22 mouse cellular contexts compared by ENCODE assay signal in the genomic region with DNA sequence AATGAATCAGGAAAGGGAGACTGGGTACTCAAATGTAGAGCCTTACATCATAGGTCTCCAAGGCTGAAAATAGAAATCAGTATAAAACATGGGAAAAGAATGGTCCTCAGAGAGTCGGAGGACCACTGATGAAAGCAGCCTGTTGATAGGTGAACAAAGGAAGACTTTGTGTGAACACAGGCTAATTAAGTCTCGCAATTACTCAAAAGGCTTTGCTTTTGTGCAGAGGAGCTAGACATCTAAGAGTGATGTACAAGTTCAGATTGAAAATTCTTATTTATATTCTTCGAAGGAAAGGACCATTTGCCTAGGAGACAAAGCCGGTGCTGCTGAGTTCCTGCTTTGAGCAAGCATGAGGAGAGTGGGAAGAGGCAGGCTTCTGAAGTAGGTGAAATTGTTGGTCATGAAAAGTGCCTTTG.
DNase-seq lines count a peak whose midpoint lies in the region; ATAC-seq lines count a peak whose summit lies in the region.
"Had no signal": no experiment of that assay in that cellular context is flagged by ENCODE, and none has a peak within 500 bp of the region (broad histone marks: within the 10 kb centered on the region; RNA-seq: fewer than 3 reads in every experiment).

No protein-coding gene starts in this region.

- H3K36me3 ChIP-seq in midbrain, embryonic 11.5 days (ENCODE audit: control insufficient read depth, insufficient read depth, low read length): no peaks in the 10 kb centered on the region
- no peaks in the 10 kb centered on the region for H3K36me3 ChIP-seq in midbrain, embryonic 15.5 days (replicated peaks)
- H3K36me3 ChIP-seq in forebrain, embryonic 12.5 days (replicated peaks): no peaks in the 10 kb centered on the region
- no peaks in the 10 kb centered on the region for H3K36me3 ChIP-seq in neural tube, embryonic 11.5 days (ENCODE audit: control insufficient read depth, insufficient read depth, low read length)

- no peak overlapping the region for H3K9ac ChIP-seq in midbrain, embryonic 11.5 days (ENCODE audit: low read length)
- no peak overlapping the region for H3K9ac ChIP-seq in midbrain, embryonic 15.5 days
- H3K9ac ChIP-seq in forebrain, embryonic 12.5 days: no peak overlapping the region
- H3K9ac ChIP-seq in neural tube, embryonic 11.5 days (ENCODE audit: low read length): no peak overlapping the region

- no peak overlapping the region for H3K4me2 ChIP-seq in midbrain, embryonic 11.5 days
- no peak overlapping the region for H3K4me2 ChIP-seq in midbrain, embryonic 15.5 days
- no peak overlapping the region for H3K4me2 ChIP-seq in forebrain, embryonic 12.5 days
- H3K4me2 ChIP-seq in neural tube, embryonic 11.5 days (ENCODE audit: low read depth): no peak overlapping the region

- no peak overlapping the region for H3K4me3 ChIP-seq in midbrain, embryonic 11.5 days (ENCODE audit: low read depth, low read length)
- H3K4me3 ChIP-seq in midbrain, embryonic 15.5 days: no peak overlapping the region
- H3K4me3 ChIP-seq in forebrain, embryonic 12.5 days (replicated peaks): no peak overlapping the region
- H3K4me3 ChIP-seq in neural tube, embryonic 11.5 days (ENCODE audit: low read depth, low read length): no peak overlapping the region
- H3K4me3 ChIP-seq: heart, adult 2 months; left cerebral cortex, adult 2 months had no signal

- DNase-seq in midbrain, embryonic 11.5 days (ENCODE audit: low spot score, missing footprints): no peak
- peak; percentile 53 for DNase-seq in embryo, embryonic 11 days
- peak; percentile 53 for DNase-seq in neural tube, embryonic 11.5 days (ENCODE audit: low spot score)
- DNase-seq in thymus, postnatal 14 days: no peak
- DNase-seq in cerebellum, adult 11 months: no peak
- DNase-seq in lung, postnatal 25 days (ENCODE audit: low spot score): no peak
- DNase-seq: B cell, adult 2 months; cerebellum, adult 9-11 months; gastrocnemius, postnatal 25 days; heart, adult 2 months; heart, postnatal 36 days; kidney, adult 8-10 months; kidney, postnatal 25 days; left cerebral cortex, postnatal 4 days; liver; right cerebral cortex, adult 18-20 months; thymus, postnatal 36 days had no signal

- no peaks in the 10 kb centered on the region for H3K4me1 ChIP-seq in midbrain, embryonic 11.5 days (ENCODE audit: control insufficient read depth, insufficient read depth, low read length)
- H3K4me1 ChIP-seq in midbrain, embryonic 15.5 days: no peaks in the 10 kb centered on the region
- peaks cover 8% of the 10 kb centered on the region; the same call in 1 of the 2 replicates for H3K4me1 ChIP-seq in forebrain, embryonic 12.5 days
- no peaks in the 10 kb centered on the region for H3K4me1 ChIP-seq in neural tube, embryonic 11.5 days (ENCODE audit: control insufficient read depth, insufficient read depth, low read length)

- H3K27me3 ChIP-seq in midbrain, embryonic 11.5 days (ENCODE audit: control insufficient read depth, insufficient read depth, low read length): no peaks in the 10 kb centered on the region
- H3K27me3 ChIP-seq in midbrain, embryonic 15.5 days (replicated peaks): no peaks in the 10 kb centered on the region
- no peaks in the 10 kb centered on the region for H3K27me3 ChIP-seq in forebrain, embryonic 12.5 days
- H3K27me3 ChIP-seq in neural tube, embryonic 11.5 days (ENCODE audit: control insufficient read depth, insufficient read depth, low read length): no peaks in the 10 kb centered on the region

- peak; percentile 61 for ATAC-seq in midbrain, embryonic 11.5 days (ENCODE audit: low FRiP score)
- no peak for ATAC-seq in midbrain, embryonic 15.5 days (replicated peaks)
- ATAC-seq in forebrain, embryonic 12.5 days (ENCODE audit: low FRiP score): peak; percentile 86
- ATAC-seq in neural tube, embryonic 11.5 days (ENCODE audit: insufficient read depth, low FRiP score, low TSS enrichment): peak; percentile 67
- ATAC-seq: inflammation-experienced regulatory T-cells, adult 6 months; lung, postnatal 0 days had no signal

- 70% methylated on average over 4 of the region's 4 CpGs for WGBS in midbrain, embryonic 11.5 days
- WGBS in midbrain, embryonic 15.5 days: 61% methylated on average over 4 of the region's 4 CpGs
- 7% methylated on average over 4 of the region's 4 CpGs for WGBS in forebrain, embryonic 12.5 days
- 40% methylated on average over 4 of the region's 4 CpGs for WGBS in neural tube, embryonic 11.5 days

- no peak overlapping the region for H3K27ac ChIP-seq in midbrain, embryonic 11.5 days (ENCODE audit: low read depth, low read length)
- H3K27ac ChIP-seq in midbrain, embryonic 15.5 days: no peak overlapping the region
- peak overlapping the region; percentile 75 for H3K27ac ChIP-seq in forebrain, embryonic 12.5 days
- H3K27ac ChIP-seq in neural tube, embryonic 11.5 days (ENCODE audit: low read depth, low read length): peak overlapping the region; percentile 60; the same call in 1 of the 2 replicates
- H3K27ac ChIP-seq: heart, adult 2 months; left cerebral cortex, adult 2 months had no signal

- no peaks in the 10 kb centered on the region for H3K9me3 ChIP-seq in midbrain, embryonic 11.5 days (ENCODE audit: control insufficient read depth, low read length)
- H3K9me3 ChIP-seq in midbrain, embryonic 15.5 days: no peaks in the 10 kb centered on the region
- no peaks in the 10 kb centered on the region for H3K9me3 ChIP-seq in forebrain, embryonic 12.5 days
- no peaks in the 10 kb centered on the region for H3K9me3 ChIP-seq in neural tube, embryonic 11.5 days (ENCODE audit: control insufficient read depth, low read length)

Comparison
In these comparisons a context has a peak if more than half of its experiments do, and no peak if none do; other contexts are left out.
1. DNase-seq: peak in embryo, embryonic 11 days (single experiment) and neural tube, embryonic 11.5 days (single experiment); none in midbrain, embryonic 11.5 days (single experiment), thymus, postnatal 14 days (single experiment), cerebellum, adult 11 months (single experiment) and lung, postnatal 25 days (single experiment).
2. H3K27ac ChIP-seq: peak in forebrain, embryonic 12.5 days (single experiment) and neural tube, embryonic 11.5 days (single experiment); none in midbrain, embryonic 11.5 days (single experiment) and midbrain, embryonic 15.5 days (single experiment).